Mouse (Mus musculus) myocyte (in vitro differentiated cells): ENCODE measurements around the gene Acot8. TPM values are rescaled to one million over a fixed set of nuclear protein-coding genes. Genes with fewer than 3 reads are reported as not detected.

ENCODE experiments used
- H3K27me3 ChIP-seq: one replicate; pipeline ENCODE4 v1.6.1; 2011; ENCODE audit not compliant: control insufficient read depth, insufficient read depth, insufficient read length
- H3K36me3 ChIP-seq: one replicate; pipeline ENCODE4 v1.6.1; 2011; ENCODE audit not compliant: control insufficient read depth, insufficient read depth
- H3K4me2 ChIP-seq: one replicate; pipeline ENCODE4 v1.6.1; 2011; ENCODE audit warnings: low read depth, control low read depth
- H3K4me3 ChIP-seq: one replicate; pipeline ENCODE4 v1.5.1; 2011; ENCODE audit warnings: mild to moderate bottlenecking, control low read depth, moderate library complexity
- H3K79me2 ChIP-seq: one replicate; pipeline ENCODE4 v1.6.1; 2011; ENCODE audit not compliant: control insufficient read depth, insufficient read depth
- H3ac ChIP-seq: one replicate; pipeline ENCODE4 v1.6.1; 2011; ENCODE audit not compliant: control insufficient read depth, insufficient read length
- CEBPB ChIP-seq: IDR thresholded peaks from 2 replicates; pipeline ENCODE4 v1.6.1; 2011; ENCODE audit warnings: mild to moderate bottlenecking, moderate library complexity; ENCODE audit not compliant: poor library complexity, insufficient read depth, severe bottlenecking
- E2F4 ChIP-seq: IDR thresholded peaks from one replicate; pipeline ENCODE4 v1.6.1; 2011; ENCODE audit warnings: mild to moderate bottlenecking, control low read depth, moderate library complexity; ENCODE audit not compliant: insufficient read depth
- MAX ChIP-seq: IDR thresholded peaks from one replicate; pipeline ENCODE4 v1.6.1; 2011; ENCODE audit warnings: low read depth, mild to moderate bottlenecking, control low read depth
- MYOD1 ChIP-seq, 3 experiments: IDR thresholded peaks; one replicate each; pipeline ENCODE4 v1.6.1; 2011; ENCODE audit warnings: control low read depth in 2 of 3, low read depth in 2 of 3, mild to moderate bottlenecking in 2 of 3, moderate library complexity in 1 of 3; ENCODE audit not compliant: insufficient read length in 2 of 3, control insufficient read depth in 1 of 3
- MYOG ChIP-seq, 3 experiments: IDR thresholded peaks; one replicate each; pipeline ENCODE4 v1.6.1; 2011; ENCODE audit warnings: control low read depth in 2 of 3, low read depth in 2 of 3, mild to moderate bottlenecking in 2 of 3; ENCODE audit not compliant: insufficient read length in 2 of 3, control insufficient read depth in 1 of 3, insufficient read depth in 1 of 3
- POLR2A ChIP-seq: IDR thresholded peaks from one replicate; pipeline ENCODE4 v1.6.1; 2011; ENCODE audit warnings: low read depth, mild to moderate bottlenecking, control low read depth, moderate library complexity; ENCODE audit not compliant: insufficient read length
- POLR2AphosphoS2 ChIP-seq: IDR thresholded peaks from one replicate; pipeline ENCODE4 v1.6.1; 2011; ENCODE audit warnings: low read depth, control low read depth; ENCODE audit not compliant: insufficient read length
- REST ChIP-seq: IDR thresholded peaks from one replicate; pipeline ENCODE4 v1.6.1; 2011; ENCODE audit warnings: mild to moderate bottlenecking, control low read depth, moderate library complexity; ENCODE audit not compliant: insufficient read depth, insufficient read length
- SRF ChIP-seq: IDR thresholded peaks from one replicate; pipeline ENCODE4 v1.6.1; 2011; ENCODE audit warnings: low read depth; ENCODE audit not compliant: control insufficient read depth, insufficient read length
- TCF12 ChIP-seq: IDR thresholded peaks from one replicate; pipeline ENCODE4 v1.6.1; 2011; ENCODE audit warnings: mild to moderate bottlenecking, control low read depth; ENCODE audit not compliant: poor library complexity, insufficient read depth, severe bottlenecking
- TCF3 ChIP-seq: IDR thresholded peaks from one replicate; pipeline ENCODE4 v1.6.1; 2011; ENCODE audit warnings: low read depth, control low read depth; ENCODE audit not compliant: insufficient read length
- USF1 ChIP-seq: IDR thresholded peaks from one replicate; pipeline ENCODE4 v1.6.1; 2011; ENCODE audit warnings: low read depth, mild to moderate bottlenecking, control low read depth, moderate library complexity
- polyA plus RNA-seq: library from polyadenylated mRNA; unstranded; fragments of >200 nt; fragmentation: generic; extraction: Trizol; gene quantifications from one replicate; pipeline ENCODE4 v1.2.1, GENCODE M21; 2012; ENCODE audit warnings: missing spikeins

Gene Acot8
- polyA plus RNA-seq, 1 experiment = 24.5 TPM

DNA sequence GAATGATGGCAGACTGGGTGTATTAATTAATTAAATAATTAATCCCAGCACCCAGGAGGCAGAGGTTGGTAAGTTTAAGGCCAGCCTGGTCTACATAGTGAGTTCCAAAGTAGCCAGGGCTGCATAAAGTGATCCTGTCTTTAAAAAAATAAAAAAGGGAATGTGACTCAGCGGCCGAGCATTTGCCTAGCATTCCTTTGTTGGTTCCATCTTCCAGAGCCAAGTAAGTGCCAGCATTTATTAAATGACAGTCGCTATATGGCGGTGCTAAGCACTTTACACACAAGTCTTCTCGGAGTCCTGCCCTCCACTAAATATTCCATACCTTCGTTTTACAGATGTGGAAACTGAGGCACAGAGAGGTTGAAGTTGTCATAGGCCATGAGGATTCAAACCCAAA lies 28.6 kb downstream of the Acot8 start:
- peaks cover 5% of the 10 kb centered on the region for H3K36me3 ChIP-seq
- H3ac ChIP-seq = no peak overlapping the region
- H3K79me2 ChIP-seq = peaks cover 8% of the 10 kb centered on the region
- no peak for TF ChIP-seq MAX
- TF ChIP-seq USF1 = no peak
- TF ChIP-seq POLR2A = no peak
- TF ChIP-seq MYOG (IDR thresholded peaks at IDR 0.05; ENCODE audit: control insufficient read depth in 1 of 3, insufficient read depth in 1 of 3, insufficient read length in 2 of 3, low read depth in 2 of 3) = no peak
- TF ChIP-seq CEBPB = no peak
- TF ChIP-seq TCF12 = no peak
- TF ChIP-seq TCF3 = no peak
- TF ChIP-seq E2F4 = no peak
- no peak for TF ChIP-seq MYOD1 (IDR thresholded peaks at IDR 0.05; ENCODE audit: control insufficient read depth in 1 of 3, insufficient read length in 2 of 3, low read depth in 2 of 3)
- TF ChIP-seq REST = no peak
- no peak for TF ChIP-seq SRF
- TF ChIP-seq POLR2AphosphoS2 = no peak
- H3K4me3 ChIP-seq = peak overlapping the region; percentile 43
- H3K27me3 ChIP-seq = no peaks in the 10 kb centered on the region
- peak overlapping the region; percentile 60 for H3K4me2 ChIP-seq

DNA sequence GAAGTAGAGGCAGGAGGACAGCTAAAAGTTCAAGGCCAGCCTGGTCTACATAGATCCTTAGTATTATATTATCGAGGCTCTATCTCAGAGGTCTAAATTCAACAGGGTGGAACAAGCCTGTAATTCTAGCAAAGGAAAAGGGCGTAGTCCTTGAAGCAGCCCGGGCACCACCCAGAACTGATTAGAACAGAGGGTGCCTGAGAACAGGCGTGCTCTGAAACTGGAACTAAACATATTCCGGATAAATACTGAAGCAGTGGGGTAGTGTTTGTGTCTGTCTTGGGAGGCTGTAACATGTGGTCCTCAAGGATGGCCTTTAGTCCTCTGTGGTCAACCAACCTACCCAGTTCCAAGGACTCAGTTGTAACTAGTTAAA lies 30.7 kb downstream of the Acot8 start:
- Histone ChIP-seq H3K27me3 (no peaks in the 10 kb centered on the region), H3ac (no peak overlapping the region), H3K79me2 (peaks cover 21% of the 10 kb centered on the region), H3K4me2 (no peak overlapping the region), H3K4me3 (no peak overlapping the region), H3K36me3 (peaks cover 5% of the 10 kb centered on the region)
- no peak for TF ChIP-seq POLR2AphosphoS2
- no peak for TF ChIP-seq TCF12
- no peak for TF ChIP-seq E2F4
- TF ChIP-seq TCF3 = no peak
- no peak for TF ChIP-seq CEBPB
- TF ChIP-seq MYOD1 (IDR thresholded peaks at IDR 0.05; ENCODE audit: control insufficient read depth in 1 of 3, insufficient read length in 2 of 3, low read depth in 2 of 3) = no peak
- no peak for TF ChIP-seq MAX
- TF ChIP-seq REST = no peak
- no peak for TF ChIP-seq USF1
- no peak for TF ChIP-seq SRF
- no peak for TF ChIP-seq MYOG (IDR thresholded peaks at IDR 0.05; ENCODE audit: control insufficient read depth in 1 of 3, insufficient read depth in 1 of 3, insufficient read length in 2 of 3, low read depth in 2 of 3)

DNA sequence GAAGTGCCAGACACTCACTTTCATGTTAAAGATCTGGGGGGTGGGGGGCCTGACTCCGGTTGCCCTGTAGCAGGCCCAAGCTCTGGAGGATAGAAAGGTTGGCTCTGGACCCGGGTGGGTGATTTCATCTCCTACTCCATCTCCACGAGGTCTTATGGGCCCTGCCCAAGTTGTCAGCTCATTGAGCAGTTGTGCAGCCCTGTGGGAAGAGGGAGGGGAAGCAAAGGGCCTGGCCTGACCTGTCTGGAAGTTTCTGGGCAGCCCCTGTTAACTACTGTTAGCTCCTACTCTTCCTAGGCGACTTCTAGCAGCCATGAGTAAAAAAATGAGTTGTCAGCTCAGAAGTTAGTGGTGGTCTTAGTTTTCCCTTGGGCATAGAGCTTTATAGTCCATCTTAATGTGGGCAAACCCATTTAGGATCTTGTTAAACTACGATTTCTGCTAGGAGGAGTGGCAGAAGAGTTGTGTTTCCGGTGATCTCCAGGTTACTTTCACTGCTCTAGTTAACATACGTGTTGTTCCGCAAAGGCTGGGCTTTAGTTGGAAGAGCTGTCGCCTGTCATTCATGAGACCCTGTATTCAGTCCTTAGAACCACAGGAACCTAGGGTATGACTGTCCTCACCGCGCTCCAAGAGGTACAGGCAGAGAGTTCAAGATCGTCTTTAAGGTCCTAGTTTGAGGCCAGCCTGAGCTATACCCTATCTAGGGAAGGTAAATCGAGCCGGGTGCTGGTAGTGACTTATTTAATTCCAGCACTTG lies 31.3 kb downstream of the Acot8 start:
- TF ChIP-seq POLR2AphosphoS2 (peak; percentile 53), CEBPB (no peak)
- H3K4me2 ChIP-seq = no peak overlapping the region
- H3K79me2 ChIP-seq = peaks cover 18% of the 10 kb centered on the region
- peaks cover 7% of the 10 kb centered on the region for H3K36me3 ChIP-seq
- no peaks in the 10 kb centered on the region for H3K27me3 ChIP-seq
- H3ac ChIP-seq = no peak overlapping the region
- no peak overlapping the region for H3K4me3 ChIP-seq

DNA sequence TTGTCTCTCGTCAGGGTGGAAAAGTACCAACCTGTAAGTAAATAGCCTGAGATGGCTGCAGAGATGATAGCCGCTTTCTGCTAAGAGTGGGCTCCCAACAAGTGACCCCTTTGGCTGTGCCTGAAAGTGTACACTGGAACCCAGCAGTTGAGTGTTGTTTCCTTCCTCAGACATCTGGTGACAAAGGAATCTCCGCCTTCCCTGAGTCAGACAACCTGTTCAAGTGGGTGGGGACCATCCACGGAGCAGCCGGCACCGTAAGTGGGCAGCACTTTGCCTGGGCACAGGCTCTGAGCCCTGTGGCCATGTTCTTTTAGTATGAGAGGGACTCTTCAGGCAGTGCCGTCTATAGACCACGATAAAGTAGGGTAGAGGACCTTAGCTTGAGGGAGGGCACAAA lies 33.6 kb downstream of the Acot8 start:
- peak overlapping the region; percentile 72 for H3K4me2 ChIP-seq
- TF ChIP-seq MYOG (IDR thresholded peaks at IDR 0.05; ENCODE audit: control insufficient read depth in 1 of 3, insufficient read depth in 1 of 3, insufficient read length in 2 of 3, low read depth in 2 of 3) (no peak), TCF12 (no peak), POLR2AphosphoS2 (no peak), SRF (no peak), CEBPB (no peak), MAX (no peak), TCF3 (no peak), POLR2A (no peak), MYOD1 (IDR thresholded peaks at IDR 0.05; ENCODE audit: control insufficient read depth in 1 of 3, insufficient read length in 2 of 3, low read depth in 2 of 3) (no peak), E2F4 (no peak), REST (no peak), USF1 (no peak)
- H3ac ChIP-seq = no peak overlapping the region
- peaks cover 10% of the 10 kb centered on the region for H3K36me3 ChIP-seq
- no peaks in the 10 kb centered on the region for H3K27me3 ChIP-seq
- peak overlapping the region; percentile 80 for H3K4me3 ChIP-seq
- H3K79me2 ChIP-seq = peaks cover 13% of the 10 kb centered on the region

DNA sequence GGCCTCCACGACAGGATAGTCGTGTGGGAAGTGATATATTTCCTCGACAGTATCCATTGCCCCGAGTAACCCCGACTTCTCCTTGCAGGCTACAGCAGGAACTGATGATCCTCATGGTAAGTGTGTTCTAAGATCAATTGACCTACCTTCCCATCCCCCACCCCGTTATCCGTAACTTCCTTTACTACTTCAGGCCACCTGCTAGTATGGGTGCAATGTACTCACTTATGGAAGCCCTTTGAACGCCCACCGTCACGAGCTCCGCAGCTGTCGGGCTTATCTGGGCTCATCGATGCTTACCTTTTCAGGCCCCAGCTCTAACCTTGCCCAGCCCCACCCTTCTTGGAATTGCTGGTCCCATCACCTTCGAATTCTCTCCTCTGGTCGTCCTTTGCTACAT lies 34.4 kb downstream of the Acot8 start:
- Histone ChIP-seq H3K4me3 (peak overlapping the region; percentile 80), H3K79me2 (peaks cover 13% of the 10 kb centered on the region), H3K27me3 (no peaks in the 10 kb centered on the region), H3K4me2 (peak overlapping the region; percentile 72), H3K36me3 (peaks cover 14% of the 10 kb centered on the region), H3ac (peak overlapping the region; percentile 1)
- TF ChIP-seq MAX (no peak), TCF3 (no peak), SRF (no peak), MYOD1 (IDR thresholded peaks at IDR 0.05; ENCODE audit: control insufficient read depth in 1 of 3, insufficient read length in 2 of 3, low read depth in 2 of 3) (no peak), USF1 (no peak), E2F4 (no peak), CEBPB (no peak), POLR2A (no peak), POLR2AphosphoS2 (no peak)
